Mouse (Mus musculus): Measurements from ENCODE around the gene Dnajb12. TPM values are rescaled to one million over a fixed set of nuclear protein-coding genes. Genes with fewer than 3 reads are reported as not detected.
"Not testable (repeated sequence)": the region's sequence is repeated elsewhere in the genome, so short reads cannot be mapped to it uniquely, and the experiment has no call there.

Gene Dnajb12
- total and polyA plus RNA-seq, 3 experiments: 32.9 to 45.4 (median 36.8) TPM

GRCm38 (mm10) chr10:59864232-59864875 is 15.0 kb upstream of the Dnajb12 start:
- Histone ChIP-seq H3K9ac (ENCODE audit: low read depth, low read length) (no peak overlapping the region), H3K4me1 (ENCODE audit: control insufficient read depth, insufficient read depth, low read length) (no peaks in the 10 kb centered on the region; the same call in 1 of the 2 replicates), H3K27ac (no peak overlapping the region), H3K79me2 (replicated peaks; ENCODE audit: control insufficient read depth, insufficient read depth, low read length) (no peaks in the 10 kb centered on the region), H3K36me3 (ENCODE audit: control insufficient read depth, insufficient read depth, low read length) (no peaks in the 10 kb centered on the region), H3K4me3 (no peak overlapping the region), H3K27me3 (ENCODE audit: control insufficient read depth, insufficient read depth, low read length) (no peaks in the 10 kb centered on the region)
- WGBS: 88% methylated on average over 19 of the region's 19 CpGs
- TF ChIP-seq POLR2A (IDR thresholded peaks at IDR 0.05; ENCODE audit: insufficient read depth, low read depth, low read length): no peak
- no peak for TF ChIP-seq CTCF (IDR thresholded peaks at IDR 0.05)
- TF ChIP-seq EP300 (IDR thresholded peaks at IDR 0.05; ENCODE audit: insufficient read depth, low read depth, low read length): no peak
- intact Hi-C loops (cut with DNase I): loop anchor here (10.0 kb wide), 1 partner anchor 700 kb away; no protein-coding TSS in a partner anchor
- no peak for DNase-seq

GRCm38 (mm10) chr10:59864884-59865726 is 14.3 kb upstream of the Dnajb12 start:
- DNase-seq: peak; percentile 82 to 93
- no peak overlapping the region for H3K9ac ChIP-seq (ENCODE audit: low read depth, low read length)
- H3K27ac ChIP-seq: no peak overlapping the region
- intact Hi-C loops (cut with DNase I): loop anchor here (1.0 to 10.0 kb wide), 6 partner anchors 48 to 700 kb away; no protein-coding TSS in a partner anchor
- H3K4me3 ChIP-seq: no peak overlapping the region
- H3K4me1 ChIP-seq (ENCODE audit: control insufficient read depth, insufficient read depth, low read length): no peaks in the 10 kb centered on the region; the same call in 1 of the 2 replicates
- no peaks in the 10 kb centered on the region for H3K36me3 ChIP-seq (ENCODE audit: control insufficient read depth, insufficient read depth, low read length)
- no peaks in the 10 kb centered on the region for H3K27me3 ChIP-seq (ENCODE audit: control insufficient read depth, insufficient read depth, low read length)
- 36% methylated on average over 13 of the region's 13 CpGs for WGBS
- no peaks in the 10 kb centered on the region for H3K79me2 ChIP-seq (replicated peaks; ENCODE audit: control insufficient read depth, insufficient read depth, low read length)
- peak; percentile 100; the same call in 1 of the 2 replicates for TF ChIP-seq CTCF (IDR thresholded peaks at IDR 0.05)
- TF ChIP-seq POLR2A (IDR thresholded peaks at IDR 0.05; ENCODE audit: insufficient read depth, low read depth, low read length): no peak
- TF ChIP-seq EP300 (IDR thresholded peaks at IDR 0.05; ENCODE audit: insufficient read depth, low read depth, low read length): peak; percentile 95

DNA sequence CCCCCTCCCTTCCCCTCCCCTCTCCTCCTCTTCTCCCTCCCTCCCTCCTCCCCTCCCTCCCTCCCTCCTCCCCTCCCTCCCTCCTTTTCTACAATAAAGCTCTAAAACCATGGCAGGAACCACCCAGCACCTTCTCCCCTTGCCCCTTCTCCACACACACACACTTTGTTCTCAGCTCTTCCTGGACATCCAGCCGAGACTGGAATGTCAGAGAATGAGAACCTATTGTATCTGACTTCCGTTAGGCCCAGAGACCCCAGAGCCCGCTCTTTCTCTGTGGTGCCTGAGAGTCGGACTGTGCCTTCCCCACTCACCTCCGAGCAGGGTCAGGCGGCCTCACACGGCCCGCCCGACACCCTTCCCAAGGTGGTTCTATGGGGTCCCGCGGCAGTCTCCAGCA is 11.1 kb upstream of the Dnajb12 start:
- intact Hi-C loops (cut with DNase I): loop anchor here (5.0 to 10.0 kb wide), 4 partner anchors 51 to 703 kb away; no protein-coding TSS in a partner anchor

DNA sequence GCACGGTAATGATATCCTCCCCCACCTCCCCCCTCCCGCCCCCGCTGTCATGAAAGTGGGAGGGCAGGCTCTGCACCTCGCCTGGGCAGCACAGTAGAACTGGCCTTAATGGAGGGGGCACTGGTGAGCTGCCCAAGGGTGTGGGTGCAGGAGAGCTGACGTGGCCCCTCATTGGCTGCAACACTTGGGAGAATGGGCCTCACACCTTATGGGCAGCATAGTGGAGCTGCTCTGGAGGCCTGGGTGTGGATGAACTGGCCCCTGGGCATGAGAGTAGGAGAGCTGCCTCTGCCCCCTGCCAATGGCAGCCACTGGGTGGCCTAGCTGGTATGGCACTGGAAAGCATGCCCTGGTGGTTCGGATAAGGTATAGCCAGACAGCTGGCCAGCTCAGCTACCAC is 9.3 kb upstream of the Dnajb12 start:
- Histone ChIP-seq H3K9ac (ENCODE audit: low read depth, low read length) (no peak overlapping the region), H3K27ac (no peak overlapping the region), H3K4me1 (ENCODE audit: control insufficient read depth, insufficient read depth, low read length) (no peaks in the 10 kb centered on the region; the same call in 1 of the 2 replicates), H3K36me3 (ENCODE audit: control insufficient read depth, insufficient read depth, low read length) (no peaks in the 10 kb centered on the region), H3K79me2 (replicated peaks; ENCODE audit: control insufficient read depth, insufficient read depth, low read length) (no peaks in the 10 kb centered on the region), H3K27me3 (ENCODE audit: control insufficient read depth, insufficient read depth, low read length) (no peaks in the 10 kb centered on the region), H3K4me3 (no peak overlapping the region)
- intact Hi-C loops (cut with DNase I): no loop called here
- TF ChIP-seq EP300 (IDR thresholded peaks at IDR 0.05; ENCODE audit: insufficient read depth, low read depth, low read length): no peak
- TF ChIP-seq POLR2A (IDR thresholded peaks at IDR 0.05; ENCODE audit: insufficient read depth, low read depth, low read length): no peak
- TF ChIP-seq CTCF (IDR thresholded peaks at IDR 0.05): no peak
- no peak for DNase-seq
- 96% methylated on average over 6 of the region's 6 CpGs for WGBS

More for the DNA sequence above, 11.1 kb upstream of the Dnajb12 start:
- no peak for DNase-seq
- no peaks in the 10 kb centered on the region; the same call in 1 of the 2 replicates for H3K4me1 ChIP-seq (ENCODE audit: control insufficient read depth, insufficient read depth, low read length)
- no peaks in the 10 kb centered on the region for H3K36me3 ChIP-seq (ENCODE audit: control insufficient read depth, insufficient read depth, low read length)
- no peak overlapping the region for H3K4me3 ChIP-seq
- WGBS: 65% methylated on average over 11 of the region's 11 CpGs
- no peak overlapping the region for H3K27ac ChIP-seq
- TF ChIP-seq POLR2A (IDR thresholded peaks at IDR 0.05; ENCODE audit: insufficient read depth, low read depth, low read length) (no peak), CTCF (IDR thresholded peaks at IDR 0.05) (no peak), EP300 (IDR thresholded peaks at IDR 0.05; ENCODE audit: insufficient read depth, low read depth, low read length) (no peak)
- H3K27me3 ChIP-seq (ENCODE audit: control insufficient read depth, insufficient read depth, low read length): no peaks in the 10 kb centered on the region
- H3K9ac ChIP-seq (ENCODE audit: low read depth, low read length): no peak overlapping the region
- no peaks in the 10 kb centered on the region for H3K79me2 ChIP-seq (replicated peaks; ENCODE audit: control insufficient read depth, insufficient read depth, low read length)

DNA sequence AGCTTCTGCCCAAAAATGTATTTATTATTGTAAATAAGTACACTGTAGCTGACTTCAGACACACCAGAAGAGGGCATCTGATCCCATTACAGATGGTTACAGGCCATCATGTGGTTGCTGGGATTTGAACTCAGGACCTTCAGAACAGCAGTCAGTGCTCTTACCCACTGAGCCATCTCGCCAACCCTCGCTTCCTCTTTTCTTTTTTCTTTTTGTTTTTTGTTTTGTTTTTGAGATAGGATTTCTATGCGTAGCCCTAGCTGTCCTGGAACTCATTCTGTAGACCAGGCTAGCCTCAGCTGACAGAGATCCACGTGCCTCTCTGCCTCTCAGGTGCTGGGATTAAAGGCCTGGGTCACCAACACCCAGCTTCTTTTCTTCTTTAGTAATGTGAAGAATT is 6.7 kb upstream of the Dnajb12 start:
- WGBS: 90% methylated on average over 4 of the region's 4 CpGs
- H3K4me3 ChIP-seq; H3K27me3 ChIP-seq (ENCODE audit: control insufficient read depth, insufficient read depth, low read length); H3K79me2 ChIP-seq (replicated peaks; ENCODE audit: control insufficient read depth, insufficient read depth, low read length); DNase-seq; H3K9ac ChIP-seq (ENCODE audit: low read depth, low read length); H3K4me1 ChIP-seq (ENCODE audit: control insufficient read depth, insufficient read depth, low read length); H3K27ac ChIP-seq; intact Hi-C loops (cut with DNase I); H3K36me3 ChIP-seq (ENCODE audit: control insufficient read depth, insufficient read depth, low read length): not testable (repeated sequence)

- Histone ChIP-seq H3K36me3 (ENCODE audit: control insufficient read depth, insufficient read depth, low read length) (no peaks in the 10 kb centered on the region), H3K79me2 (replicated peaks; ENCODE audit: control insufficient read depth, insufficient read depth, low read length) (no peaks in the 10 kb centered on the region), H3K27ac (no peak overlapping the region), H3K9ac (ENCODE audit: low read depth, low read length) (no peak overlapping the region), H3K4me1 (ENCODE audit: control insufficient read depth, insufficient read depth, low read length) (no peaks in the 10 kb centered on the region), H3K4me3 (no peak overlapping the region), H3K27me3 (ENCODE audit: control insufficient read depth, insufficient read depth, low read length) (no peaks in the 10 kb centered on the region)
- intact Hi-C loops (cut with DNase I): no loop called here
- no peak for DNase-seq
- TF ChIP-seq CTCF (IDR thresholded peaks at IDR 0.05) (no peak), EP300 (IDR thresholded peaks at IDR 0.05; ENCODE audit: insufficient read depth, low read depth, low read length) (no peak), POLR2A (IDR thresholded peaks at IDR 0.05; ENCODE audit: insufficient read depth, low read depth, low read length) (no peak)
- 86% methylated on average over 5 of the region's 5 CpGs for WGBS
Measured at GRCm38 (mm10) chr10:59873206-59873605, 6.2 kb upstream of the Dnajb12 start.

Data from heart, adult 2 months (tissue).